8 mouse cellular contexts compared by ENCODE assay signal in the genomic region with DNA sequence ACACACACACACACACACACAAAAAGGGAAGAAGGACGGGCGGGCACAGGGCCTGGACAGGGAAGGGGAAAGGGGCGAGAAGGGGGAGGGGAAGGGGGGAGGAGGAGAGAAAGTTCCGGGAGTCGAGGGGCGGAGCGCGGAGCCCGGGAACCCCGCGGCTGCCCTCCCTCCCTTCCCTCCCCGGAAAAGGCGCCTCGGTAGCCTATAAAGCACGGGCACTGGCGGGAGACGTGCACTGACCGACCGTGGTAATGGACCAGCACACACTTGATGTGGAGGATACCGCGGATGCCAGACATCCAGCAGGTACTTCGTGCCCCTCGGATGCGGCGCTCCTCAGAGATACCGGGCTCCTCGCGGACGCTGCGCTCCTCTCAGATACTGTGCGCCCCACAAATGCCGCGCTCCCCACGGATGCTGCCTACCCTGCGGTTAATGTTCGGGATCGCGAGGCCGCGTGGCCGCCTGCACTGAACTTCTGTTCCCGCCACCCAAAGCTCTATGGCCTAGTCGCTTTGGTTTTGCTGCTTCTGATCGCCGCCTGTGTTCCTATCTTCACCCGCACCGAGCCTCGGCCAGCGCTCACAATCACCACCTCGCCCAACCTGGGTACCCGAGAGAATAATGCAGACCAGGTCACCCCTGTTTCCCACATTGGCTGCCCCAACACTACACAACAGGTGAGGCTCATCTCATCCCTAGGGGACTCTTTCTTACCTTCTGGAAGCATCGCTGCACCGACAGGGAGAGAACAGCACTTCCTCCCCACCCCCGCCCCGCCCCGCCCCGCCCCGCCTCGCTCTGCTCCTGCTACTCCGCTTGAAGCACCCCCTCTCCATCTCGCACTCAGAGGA. TPM values are rescaled to one million over a fixed set of nuclear protein-coding genes. Genes with fewer than 3 reads are reported as not detected.
A peak's percentile ranks its signal among the peaks of the same experiment; 100 is the strongest.
DNase-seq lines count a peak whose midpoint lies in the region; ATAC-seq and TF ChIP-seq lines count a peak whose summit lies in the region.

Gene Tnfsf9 (plus strand): TSS at position 145 of the 854 bp plus-strand sequence.

- peak within 1 kb of the TSS; percentile 83 for H3ac ChIP-seq in C2C12 (ENCODE audit: control insufficient read depth, insufficient read length, low read depth)

- ATAC-seq in intestine, embryonic 15.5 days: peak; percentile 90
- peak; percentile 83 for ATAC-seq in lung, embryonic 16.5 days (ENCODE audit: low read depth)

- H3K4me3 ChIP-seq in C2C12 (ENCODE audit: insufficient read depth, poor library complexity, severe bottlenecking): peak within 1 kb of the TSS; percentile 65
- peak within 1 kb of the TSS; percentile 67 for H3K4me3 ChIP-seq in intestine, embryonic 15.5 days (replicated peaks)
- peak within 1 kb of the TSS; percentile 73 for H3K4me3 ChIP-seq in lung, embryonic 16.5 days (ENCODE audit: low read length)

- H3K79me3 ChIP-seq in C2C12 (ENCODE audit: low read depth): peaks cover 8% of the 10 kb centered on the region

- H3K4me2 ChIP-seq in intestine, embryonic 15.5 days (replicated peaks): peak within 1 kb of the TSS; percentile 93
- peak within 1 kb of the TSS; percentile 85 for H3K4me2 ChIP-seq in lung, embryonic 16.5 days (ENCODE audit: low read depth, low read length)

- H3K9me3 ChIP-seq in intestine, embryonic 15.5 days: no peaks in the 10 kb centered on the region
- H3K9me3 ChIP-seq in lung, embryonic 16.5 days (ENCODE audit: control insufficient read depth, low read length): no peaks in the 10 kb centered on the region

- WGBS in intestine, embryonic 15.5 days: under 1% methylated on average over 54 of the region's 61 CpGs
- 0% methylated on average over 47 of the region's 61 CpGs for WGBS in lung, embryonic 16.5 days

- peak within 1 kb of the TSS; percentile 70 for H3K9ac ChIP-seq in intestine, embryonic 15.5 days
- peak within 1 kb of the TSS; percentile 79 for H3K9ac ChIP-seq in lung, embryonic 16.5 days (ENCODE audit: low read length)

- H3K27me3 ChIP-seq in C2C12 (ENCODE audit: control insufficient read depth, insufficient read depth, insufficient read length): no peaks in the 10 kb centered on the region
- H3K27me3 ChIP-seq in intestine, embryonic 15.5 days (replicated peaks): no peaks in the 10 kb centered on the region
- H3K27me3 ChIP-seq in lung, embryonic 16.5 days (ENCODE audit: control insufficient read depth, insufficient read depth, low read depth, low read length): no peaks in the 10 kb centered on the region

- peaks cover 21% of the 10 kb centered on the region for H3K79me2 ChIP-seq in C2C12 (ENCODE audit: control insufficient read depth, insufficient read depth)

- DNase-seq in 3T3-L1 (ENCODE audit: low read depth, low spot score): peak; percentile 64
- peak; percentile 52 to 68 for DNase-seq in cerebellum, adult 18-20 months
- peak; percentile 53 for DNase-seq in forelimb bud, embryonic 11.5 days (ENCODE audit: low read depth, low spot score)
- peak; percentile 77 for DNase-seq in retina, embryonic 14.5 days (ENCODE audit: low spot score)
- no peak for DNase-seq in layer of hippocampus, adult 9-11 months

- peaks cover 8% of the 10 kb centered on the region for H3K4me1 ChIP-seq in intestine, embryonic 15.5 days (replicated peaks)
- H3K4me1 ChIP-seq in lung, embryonic 16.5 days (replicated peaks; ENCODE audit: control insufficient read depth, insufficient read depth, low read length): peaks cover 5% of the 10 kb centered on the region; the same call in 1 of the 2 replicates

- H3K36me3 ChIP-seq in C2C12 (ENCODE audit: control insufficient read depth, insufficient read depth): no peaks in the 10 kb centered on the region
- no peaks in the 10 kb centered on the region; the same call in 1 of the 2 replicates for H3K36me3 ChIP-seq in intestine, embryonic 15.5 days
- H3K36me3 ChIP-seq in lung, embryonic 16.5 days (ENCODE audit: control insufficient read depth, insufficient read depth, low read length): no peaks in the 10 kb centered on the region

- peak within 1 kb of the TSS; percentile 77 for H3K27ac ChIP-seq in intestine, embryonic 15.5 days
- H3K27ac ChIP-seq in lung, embryonic 16.5 days (ENCODE audit: low read length): peak within 1 kb of the TSS; percentile 75

- no peak for TF ChIP-seq CTCF in C2C12 (IDR thresholded peaks at IDR 0.05; ENCODE audit: control insufficient read depth, insufficient read depth, insufficient read length)

TF ChIP-seq in C2C12, 6 proteins besides CTCF, POLR2A, EP300 and RAD21:
- TF ChIP-seq MYOD1 (IDR thresholded peaks at IDR 0.05; ENCODE audit: control insufficient read depth, insufficient read length, low read depth) (no peak), FOSL1 (IDR thresholded peaks at IDR 0.05; ENCODE audit: insufficient read depth, low read length, poor library complexity, severe bottlenecking) (no peak), CEBPB (IDR thresholded peaks at IDR 0.05; ENCODE audit: low read depth) (no peak)

RNA-seq across cellular contexts. Expression of gene Tnfsf9, which starts in this region (rescaled TPM):
- 11.8 TPM for polyA plus RNA-seq in C2C12 (2012; fragmentation: generic; extraction: Trizol)
- 8.3 and 8.9 TPM in 2 replicates for polyA plus RNA-seq in intestine, embryonic 15.5 days (2015; fragmentation: Nextera tagmentation; extraction: Ambion mirVana)
- 7.3 and 8.5 TPM in 2 replicates for polyA plus RNA-seq in lung, embryonic 16.5 days (2015; fragmentation: Nextera tagmentation; extraction: Ambion mirVana)
